11 mouse cellular contexts compared by ENCODE assay signal in genomic region chr5:113225271-113225670, GRCm38 (mm10). TPM values are rescaled to one million over a fixed set of nuclear protein-coding genes. Genes with fewer than 3 reads are reported as not detected.
DNase-seq lines count a peak whose midpoint lies in the region; ATAC-seq and TF ChIP-seq lines count a peak whose summit lies in the region.
"Had no signal": no experiment of that assay in that cellular context is flagged by ENCODE, and none has a peak within 500 bp of the region (broad histone marks: within the 10 kb centered on the region; RNA-seq: fewer than 3 reads in every experiment).

No protein-coding gene starts in this region.

- H3K36me3 ChIP-seq in heart, embryonic 10.5 days = no peaks in the 10 kb centered on the region
- H3K36me3 ChIP-seq in heart, embryonic 12.5 days = no peaks in the 10 kb centered on the region
- no peaks in the 10 kb centered on the region for H3K36me3 ChIP-seq in midbrain, embryonic 11.5 days (ENCODE audit: control insufficient read depth, insufficient read depth, low read length)

- 27% methylated on average over 10 of the region's 10 CpGs for WGBS in heart, embryonic 10.5 days
- 25% methylated on average over 10 of the region's 10 CpGs for WGBS in heart, embryonic 12.5 days
- 10% methylated on average over 10 of the region's 10 CpGs for WGBS in midbrain, embryonic 11.5 days

- H3K4me3 ChIP-seq in heart, embryonic 10.5 days = peak overlapping the region; percentile 44; the same call in 1 of the 2 replicates
- H3K4me3 ChIP-seq in heart, embryonic 12.5 days = no peak overlapping the region
- H3K4me3 ChIP-seq in midbrain, embryonic 11.5 days (ENCODE audit: low read depth, low read length) = no peak overlapping the region

- peaks cover 37% of the 10 kb centered on the region for H3K4me1 ChIP-seq in heart, embryonic 10.5 days
- H3K4me1 ChIP-seq in heart, embryonic 12.5 days (replicated peaks) = peaks cover 13% of the 10 kb centered on the region
- H3K4me1 ChIP-seq in midbrain, embryonic 11.5 days (ENCODE audit: control insufficient read depth, insufficient read depth, low read length) = peaks cover 9% of the 10 kb centered on the region

- no peaks in the 10 kb centered on the region for H3K9me3 ChIP-seq in heart, embryonic 10.5 days
- H3K9me3 ChIP-seq in heart, embryonic 12.5 days (replicated peaks) = no peaks in the 10 kb centered on the region
- H3K9me3 ChIP-seq in midbrain, embryonic 11.5 days (ENCODE audit: control insufficient read depth, low read length) = no peaks in the 10 kb centered on the region

- H3K4me2 ChIP-seq in heart, embryonic 12.5 days = no peak overlapping the region
- peak overlapping the region; percentile 35; the same call in 1 of the 2 replicates for H3K4me2 ChIP-seq in midbrain, embryonic 11.5 days

- H3K9ac ChIP-seq in heart, embryonic 12.5 days = no peak overlapping the region
- H3K9ac ChIP-seq in midbrain, embryonic 11.5 days (ENCODE audit: low read length) = no peak overlapping the region; the same call in 1 of the 2 replicates

- peak overlapping the region; percentile 69; the same call in 1 of the 2 replicates for H3K27ac ChIP-seq in heart, embryonic 10.5 days
- peak overlapping the region; percentile 35; the same call in 1 of the 2 replicates for H3K27ac ChIP-seq in heart, embryonic 12.5 days (ENCODE audit: poor library complexity, severe bottlenecking)
- no peak overlapping the region for H3K27ac ChIP-seq in midbrain, embryonic 11.5 days (ENCODE audit: low read depth, low read length)

- TF ChIP-seq POLR2A in brain, embryonic 14.5 days (IDR thresholded peaks at IDR 0.05; ENCODE audit: borderline replicate concordance, extremely low read depth, insufficient read depth, insufficient read length, poor library complexity, severe bottlenecking) = no peak

- DNase-seq in heart, embryonic 10.5 days (ENCODE audit: low spot score) = no peak
- no peak for DNase-seq in heart, adult 8-10 months (ENCODE audit: low spot score)
- peak; percentile 84 for DNase-seq in brain, embryonic 14.5 days (ENCODE audit: low read depth)
- DNase-seq in midbrain, embryonic 11.5 days (ENCODE audit: low spot score, missing footprints) = peak; percentile 93
- no peak for DNase-seq in urinary bladder, postnatal 14 days (ENCODE audit: low spot score)
- DNase-seq in urinary bladder, adult 2 months (ENCODE audit: low spot score) = no peak
- DNase-seq in natural killer cell, adult 2 months (ENCODE audit: low spot score in 2 of 2) = no peak

- no peak for TF ChIP-seq CTCF in brain, embryonic 14.5 days (IDR thresholded peaks at IDR 0.05; ENCODE audit: borderline replicate concordance, extremely low read depth, insufficient read depth, insufficient read length)

- H3K27me3 ChIP-seq in heart, embryonic 10.5 days (ENCODE audit: insufficient read depth, poor library complexity, severe bottlenecking) = peaks cover 28% of the 10 kb centered on the region; the same call in 1 of the 2 replicates
- peaks cover 18% of the 10 kb centered on the region; the same call in 1 of the 2 replicates for H3K27me3 ChIP-seq in heart, embryonic 12.5 days (replicated peaks)
- no peaks in the 10 kb centered on the region for H3K27me3 ChIP-seq in midbrain, embryonic 11.5 days (ENCODE audit: control insufficient read depth, insufficient read depth, low read length)

- no peak for ATAC-seq in heart, embryonic 12.5 days (ENCODE audit: insufficient number of reproducible peaks, low FRiP score)
- ATAC-seq in midbrain, embryonic 11.5 days (ENCODE audit: low FRiP score) = no peak

RNA-seq across cellular contexts. Expression of gene Tmem211, which starts 1.4 kb away (rescaled TPM):
- polyA plus RNA-seq in heart, embryonic 10.5 days (2016; fragmentation: Nextera tagmentation; extraction: Ambion mirVana) = not detected in 2 replicates
- total RNA-seq in heart, adult 8-10 months (2022) = not detected
- polyA plus RNA-seq in brain, embryonic 14.5 days (2012; rRNA removed) = 0.07 and 0.09 TPM in 2 replicates
- not detected in 2 replicates for polyA plus RNA-seq in heart, embryonic 12.5 days (2016; fragmentation: Nextera tagmentation; extraction: Ambion mirVana)
- polyA plus RNA-seq in midbrain, embryonic 11.5 days (2014; fragmentation: Nextera tagmentation; extraction: Ambion mirVana) = 0.16 TPM in 1 of 2 replicates, not detected in the other
- 0.06 TPM in 1 of 2 replicates, not detected in the other for polyA plus RNA-seq in urinary bladder, adult 2 months (2012; rRNA removed)
- total RNA-seq: heart, postnatal 36 days; monocyte, adult 5-6 weeks had no signal
- polyA plus RNA-seq: testis, adult 2 months had no signal

RNA-seq across cellular contexts. Expression of gene 2900026A02Rik, which starts 4.2 kb away (rescaled TPM):
- polyA plus RNA-seq in heart, embryonic 10.5 days (2016; fragmentation: Nextera tagmentation; extraction: Ambion mirVana) = 10.2 and 14.7 TPM in 2 replicates
- 10 to 100 TPM; 15.4 to 21.6 (median 20.3) TPM for total RNA-seq in heart, adult 8-10 months (2022)
- 6.0 and 8.6 TPM in 2 replicates for polyA plus RNA-seq in brain, embryonic 14.5 days (2012; rRNA removed)
- polyA plus RNA-seq in heart, embryonic 12.5 days (2016; fragmentation: Nextera tagmentation; extraction: Ambion mirVana) = 20.0 and 22.8 TPM in 2 replicates
- polyA plus RNA-seq in midbrain, embryonic 11.5 days (2014; fragmentation: Nextera tagmentation; extraction: Ambion mirVana) = 0.98 and 1.2 TPM in 2 replicates
- polyA plus RNA-seq in urinary bladder, adult 2 months (2012; rRNA removed) = 18.1 and 24.9 TPM in 2 replicates

Comparison
In these comparisons a context has a peak if more than half of its experiments do, and no peak if none do; other contexts are left out.
1. DNase-seq: peak in brain, embryonic 14.5 days (single experiment) and midbrain, embryonic 11.5 days (single experiment); none in heart, embryonic 10.5 days (single experiment), heart, adult 8-10 months (single experiment), urinary bladder, postnatal 14 days (single experiment), urinary bladder, adult 2 months (single experiment) and natural killer cell, adult 2 months (0 of 2).